Mouse (Mus musculus) stomach, postnatal 0 days (tissue): ENCODE results near the gene Catsperg1. TPM values are rescaled to one million over a fixed set of nuclear protein-coding genes. Genes with fewer than 3 reads are reported as not detected.
A peak's percentile ranks its signal among the peaks of the same experiment; 100 is the strongest.

ENCODE experiments used
- ATAC-seq: fragments of 200-750 bp; cut with Nextera tagmentation; 2 replicates; pipeline ENCODE4 v1.8.0; 2017; ENCODE audit not compliant: low FRiP score, low TSS enrichment
- DNase-seq: peaks from one replicate; pipeline ENCODE4 v3.0.0-alpha.2; 2016; ENCODE audit warnings: low spot score
- H3K27ac ChIP-seq: fragments of 300-500 bp; sonication (generic); replicated peaks from 2 replicates; pipeline ENCODE4 v1.5.1; 2014; ENCODE audit warnings: mild to moderate bottlenecking, control low read depth
- H3K27me3 ChIP-seq: fragments of 300-500 bp; sonication (generic); 2 replicates; pipeline ENCODE4 v1.6.1; 2014; ENCODE audit warnings: low read length; ENCODE audit not compliant: control insufficient read depth, insufficient read depth
- H3K36me3 ChIP-seq: fragments of 300-500 bp; sonication (generic); 2 replicates; pipeline ENCODE4 v1.6.1; 2014; ENCODE audit warnings: low read length, mixed read lengths; ENCODE audit not compliant: control insufficient read depth, insufficient read depth
- H3K4me1 ChIP-seq: fragments of 300-500 bp; sonication (generic); replicated peaks from 2 replicates; pipeline ENCODE4 v1.6.1; 2014; ENCODE audit warnings: antibody characterized with exemption; ENCODE audit not compliant: control insufficient read depth, insufficient read depth
- H3K4me2 ChIP-seq: fragments of 300-500 bp; sonication (generic); replicated peaks from 2 replicates; pipeline ENCODE4 v1.6.1; 2014; ENCODE audit warnings: low read depth, mild to moderate bottlenecking, control low read depth, moderate library complexity
- H3K4me3 ChIP-seq: fragments of 300-500 bp; sonication (generic); 2 replicates; pipeline ENCODE4 v1.5.1; 2014; ENCODE audit warnings: low read depth, low read length, control low read depth
- H3K9ac ChIP-seq: fragments of 300-500 bp; sonication (generic); 2 replicates; pipeline ENCODE4 v1.6.1; 2014; ENCODE audit warnings: mild to moderate bottlenecking, low read length, control low read depth, mixed read lengths
- H3K9me3 ChIP-seq: fragments of 300-500 bp; sonication (generic); 2 replicates; pipeline ENCODE4 v1.6.1; 2016; ENCODE audit warnings: low read length; ENCODE audit not compliant: control insufficient read depth
- CTCF ChIP-seq: IDR thresholded peaks from 2 replicates; pipeline ENCODE4 v1.5.1; 2016; ENCODE audit warnings: antibody characterized with exemption, low read depth, mild to moderate bottlenecking, moderate library complexity
- EP300 ChIP-seq: optimal IDR thresholded peaks from 2 replicates; pipeline ENCODE3; 2016; ENCODE audit warnings: antibody characterized with exemption
- WGBS: fragments of 180-500 bp; shearing (Covaris S2); extraction: QIAGEN DNeasy Blood & Tissue Kit; methylation state at CpG from one replicate; pipeline ENCODE4 v1.1.7; 2014; 5-methylcytosine and 5-hydroxymethylcytosine counted together
- polyA plus RNA-seq: library from polyadenylated mRNA; unstranded; fragments of >200 nt; fragmentation: Nextera tagmentation; extraction: Ambion mirVana; gene quantifications from 2 replicates; pipeline ENCODE4 v1.2.1, GENCODE M21; 2015

Gene Catsperg1
- polyA plus RNA-seq, 1 experiment from 2014 or later: 0.29 TPM

- H3K27ac ChIP-seq: peak within 1 kb of the TSS; percentile 91
- peak; percentile 89 for DNase-seq
- TF ChIP-seq EP300: no peak
- peak; percentile 61 for TF ChIP-seq CTCF
- H3K27me3 ChIP-seq: no peaks in the 10 kb centered on the region
- peak within 1 kb of the TSS; percentile 83 for H3K4me3 ChIP-seq
- peak within 1 kb of the TSS; percentile 99 for H3K4me2 ChIP-seq
- H3K4me1 ChIP-seq: no peaks in the 10 kb centered on the region
- peak; percentile 81 for ATAC-seq
- H3K36me3 ChIP-seq: peaks cover 3% of the 10 kb centered on the region; the same call in 1 of the 2 replicates
- 2% methylated on average over 63 of the region's 68 CpGs for WGBS
- no peaks in the 10 kb centered on the region for H3K9me3 ChIP-seq
- H3K9ac ChIP-seq: peak within 1 kb of the TSS; percentile 88
Measured at GRCm38 (mm10) chr7:29155838-29156782, 57.7 kb downstream of the Catsperg1 start, which contains the start of gene Fam98c. Gene Fam98c, minus strand, starts transcription at chr7:29156234.

DNA sequence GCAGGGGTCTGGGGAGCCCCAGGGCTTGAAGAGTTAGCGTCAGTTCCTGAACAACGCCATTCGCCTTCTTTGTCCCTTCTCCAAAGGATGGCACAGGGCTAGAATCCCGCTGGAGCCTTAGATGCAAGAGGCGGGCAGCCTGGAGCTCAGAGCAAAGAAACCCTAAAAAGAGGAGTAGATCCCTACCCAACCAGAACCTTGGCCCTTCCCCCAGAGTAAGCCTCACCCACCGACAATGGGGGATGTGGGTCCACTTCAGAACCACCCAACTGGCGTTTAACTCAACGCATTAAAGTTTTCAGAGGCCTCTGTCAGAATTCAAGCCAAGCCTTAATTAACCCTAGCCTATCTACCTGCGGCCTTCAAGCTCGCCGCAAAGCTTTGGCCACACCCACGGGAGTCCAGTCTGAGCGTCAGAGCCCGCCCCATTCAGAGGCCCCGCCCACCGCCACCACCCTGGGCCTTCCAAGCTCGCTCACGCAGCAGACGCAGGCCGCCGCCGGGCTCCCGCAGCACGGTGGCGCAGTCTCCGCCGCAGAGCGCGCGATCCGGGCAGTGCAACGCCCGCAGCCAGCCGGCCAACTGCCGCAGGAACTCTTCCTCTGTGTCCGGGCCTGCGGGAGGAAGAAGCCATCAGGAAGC, 58.5 kb downstream of the Catsperg1 start:
- peak overlapping the region; percentile 91 for H3K27ac ChIP-seq

GRCm38 (mm10) chr7:29154018-29154720, 59.7 kb downstream of the Catsperg1 start:
- Histone ChIP-seq H3K36me3 (peaks cover 3% of the 10 kb centered on the region; the same call in 1 of the 2 replicates), H3K27ac (no peak overlapping the region), H3K4me1 (no peaks in the 10 kb centered on the region), H3K27me3 (no peaks in the 10 kb centered on the region), H3K9ac (no peak overlapping the region), H3K9me3 (no peaks in the 10 kb centered on the region), H3K4me3 (no peak overlapping the region), H3K4me2 (no peak overlapping the region)
- no peak for DNase-seq
- TF ChIP-seq CTCF: peak; percentile 38
- no peak for TF ChIP-seq EP300
- no peak for ATAC-seq
- WGBS: 94% methylated on average over 14 of the region's 14 CpGs

More for the DNA sequence above, 58.5 kb downstream of the Catsperg1 start:
- ATAC-seq (peak; percentile 91), DNase-seq (peak; percentile 96)
- Histone ChIP-seq H3K4me2 (peak overlapping the region; percentile 99), H3K4me3 (peak overlapping the region; percentile 83), H3K9me3 (no peaks in the 10 kb centered on the region), H3K36me3 (peaks cover 3% of the 10 kb centered on the region; the same call in 1 of the 2 replicates), H3K9ac (peak overlapping the region; percentile 88), H3K27me3 (no peaks in the 10 kb centered on the region), H3K4me1 (no peaks in the 10 kb centered on the region)
- TF ChIP-seq EP300 (no peak), CTCF (peak; percentile 58)
- 10% methylated on average over 35 of the region's 37 CpGs for WGBS

GRCm38 (mm10) chr7:29151486-29151885, 62.3 kb downstream of the Catsperg1 start:
- H3K27ac ChIP-seq: no peak overlapping the region
- DNase-seq (no peak), ATAC-seq (no peak)
- H3K36me3 ChIP-seq: peaks cover 3% of the 10 kb centered on the region; the same call in 1 of the 2 replicates
- no peaks in the 10 kb centered on the region for H3K9me3 ChIP-seq
- H3K9ac ChIP-seq: no peak overlapping the region
- H3K4me2 ChIP-seq: no peak overlapping the region
- no peak overlapping the region for H3K4me3 ChIP-seq
- no peaks in the 10 kb centered on the region for H3K27me3 ChIP-seq
- H3K4me1 ChIP-seq: no peaks in the 10 kb centered on the region
- WGBS: 63% methylated on average over 10 of the region's 10 CpGs
- TF ChIP-seq CTCF: no peak
- TF ChIP-seq EP300: no peak

GRCm38 (mm10) chr7:29148771-29149170, 65.1 kb downstream of the Catsperg1 start:
- H3K27ac ChIP-seq: no peak overlapping the region
- H3K4me1 ChIP-seq: no peaks in the 10 kb centered on the region
- no peak overlapping the region for H3K4me2 ChIP-seq
- TF ChIP-seq EP300 (no peak), CTCF (no peak)
- WGBS: 96% methylated on average over 14 of the region's 15 CpGs
- no peak for DNase-seq
- no peak overlapping the region for H3K9ac ChIP-seq
- H3K27me3 ChIP-seq: no peaks in the 10 kb centered on the region
- no peaks in the 10 kb centered on the region for H3K9me3 ChIP-seq
- 0 out of 2 replicates have a peak, but pooled peaks cover 3% of the 10 kb centered on the region for H3K36me3 ChIP-seq
- no peak overlapping the region for H3K4me3 ChIP-seq
- ATAC-seq: no peak
